In the genomic region with DNA sequence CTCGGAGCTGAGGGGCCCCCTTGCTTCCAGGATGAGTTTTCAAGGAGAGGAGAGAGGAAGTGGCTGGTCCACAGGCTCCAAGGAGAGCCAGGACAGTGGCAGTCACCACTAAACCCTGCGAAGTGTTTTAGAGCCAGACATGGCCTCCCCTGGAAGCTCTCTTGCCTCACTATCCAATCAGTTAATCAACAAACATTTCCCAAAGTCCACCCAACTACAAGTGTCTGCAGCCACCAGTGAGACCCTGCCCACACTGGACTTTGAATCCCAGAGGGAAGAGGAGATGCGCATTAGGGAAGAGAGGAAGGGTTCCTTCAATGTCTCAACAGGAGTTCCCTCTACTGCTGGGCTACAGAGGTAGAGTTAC, we compare ENCODE assay signal across 8 mouse cellular contexts. TPM values are rescaled to one million over a fixed set of nuclear protein-coding genes. Genes with fewer than 3 reads are reported as not detected.
A peak's percentile ranks its signal among the peaks of the same experiment; 100 is the strongest.
DNase-seq lines count a peak whose midpoint lies in the region; ATAC-seq and TF ChIP-seq lines count a peak whose summit lies in the region.

No protein-coding gene starts in this region.

- peak overlapping the region; percentile 55; the same call in 1 of the 2 replicates for H3K27ac ChIP-seq in left cerebral cortex, adult 2 months
- peak overlapping the region; percentile 81; the same call in 1 of the 2 replicates for H3K27ac ChIP-seq in embryonic facial prominence, embryonic 14.5 days (replicated peaks; ENCODE audit: low read depth, low read length)
- peak overlapping the region; percentile 37; the same call in 1 of the 2 replicates for H3K27ac ChIP-seq in kidney, embryonic 16.5 days (ENCODE audit: low read length)
- H3K27ac ChIP-seq in neural tube, embryonic 14.5 days (ENCODE audit: low read depth, low read length) = peak overlapping the region; percentile 81; the same call in 1 of the 2 replicates

- H3K4me3 ChIP-seq in left cerebral cortex, adult 2 months = peak overlapping the region; percentile 64
- H3K4me3 ChIP-seq in embryonic facial prominence, embryonic 14.5 days (ENCODE audit: low read depth, low read length) = peak overlapping the region; percentile 82
- peak overlapping the region; percentile 61 for H3K4me3 ChIP-seq in kidney, embryonic 16.5 days (ENCODE audit: low read length)
- H3K4me3 ChIP-seq in neural tube, embryonic 14.5 days (ENCODE audit: low read depth, low read length) = peak overlapping the region; percentile 58

- no peak for TF ChIP-seq CTCF in left cerebral cortex, adult 2 months (IDR thresholded peaks at IDR 0.05)

- H3K27me3 ChIP-seq in embryonic facial prominence, embryonic 14.5 days (replicated peaks; ENCODE audit: control insufficient read depth, insufficient read depth, low read length) = peaks cover 10% of the 10 kb centered on the region; the same call in 1 of the 2 replicates
- H3K27me3 ChIP-seq in kidney, embryonic 16.5 days (ENCODE audit: insufficient read depth, low read length) = no peaks in the 10 kb centered on the region
- no peaks in the 10 kb centered on the region for H3K27me3 ChIP-seq in neural tube, embryonic 14.5 days (ENCODE audit: control insufficient read depth, insufficient read depth, low read length)

- peaks cover 8% of the 10 kb centered on the region for H3K9me3 ChIP-seq in embryonic facial prominence, embryonic 14.5 days (ENCODE audit: control insufficient read depth, low read length)
- peaks cover 5% of the 10 kb centered on the region; the same call in 1 of the 2 replicates for H3K9me3 ChIP-seq in kidney, embryonic 16.5 days (ENCODE audit: low read length)
- H3K9me3 ChIP-seq in neural tube, embryonic 14.5 days (ENCODE audit: control insufficient read depth, low read length) = no peaks in the 10 kb centered on the region

- H3K4me2 ChIP-seq in embryonic facial prominence, embryonic 14.5 days (ENCODE audit: low read depth, low read length) = peak overlapping the region; percentile 70
- H3K4me2 ChIP-seq in kidney, embryonic 16.5 days (replicated peaks; ENCODE audit: low read depth, low read length) = peak overlapping the region; percentile 88
- peak overlapping the region; percentile 66 for H3K4me2 ChIP-seq in neural tube, embryonic 14.5 days (ENCODE audit: low read depth, low read length)

- peak overlapping the region; percentile 83; the same call in 1 of the 2 replicates for H3K9ac ChIP-seq in embryonic facial prominence, embryonic 14.5 days (ENCODE audit: low read depth, low read length)
- peak overlapping the region; percentile 68 for H3K9ac ChIP-seq in kidney, embryonic 16.5 days (replicated peaks; ENCODE audit: low read length)
- peak overlapping the region; percentile 63 for H3K9ac ChIP-seq in neural tube, embryonic 14.5 days (replicated peaks; ENCODE audit: low read depth, low read length)

- no peak for ATAC-seq in embryonic facial prominence, embryonic 14.5 days (ENCODE audit: low read depth)
- ATAC-seq in kidney, embryonic 16.5 days (ENCODE audit: low FRiP score, low TSS enrichment) = peak; percentile 32; the same call in 1 of the 2 replicates
- 0 out of 2 replicates have a peak, but pooled peaks have one; percentile 4 for ATAC-seq in neural tube, embryonic 14.5 days (ENCODE audit: low read depth)

- intact Hi-C loops in left cerebral cortex, adult 2 months (cut with DNase I) = loop anchor here (1.0 to 2.0 kb wide), 3 partner anchors 113 to 181 kb away; no protein-coding TSS in a partner anchor
- intact Hi-C loops in left cerebral cortex, postnatal 25 days (cut with DNase I) = loop anchor here (5.0 kb wide), 2 partner anchors 61 to 251 kb away; no protein-coding TSS in a partner anchor

- no peaks in the 10 kb centered on the region for H3K36me3 ChIP-seq in embryonic facial prominence, embryonic 14.5 days (ENCODE audit: control insufficient read depth, insufficient read depth, low read length)
- peaks cover 5% of the 10 kb centered on the region; the same call in 1 of the 2 replicates for H3K36me3 ChIP-seq in kidney, embryonic 16.5 days (ENCODE audit: insufficient read depth, low read length)
- H3K36me3 ChIP-seq in neural tube, embryonic 14.5 days (ENCODE audit: control insufficient read depth, insufficient read depth, low read length) = no peaks in the 10 kb centered on the region

- 26% methylated on average over 3 of the region's 3 CpGs for WGBS in embryonic facial prominence, embryonic 14.5 days
- 29% methylated on average over 3 of the region's 3 CpGs for WGBS in kidney, embryonic 16.5 days
- WGBS in neural tube, embryonic 14.5 days = 16% methylated on average over 3 of the region's 3 CpGs

- DNase-seq in left cerebral cortex, adult 2 months (ENCODE audit: extremely low spot score in 1 of 2, low spot score in 2 of 2) = no peak
- DNase-seq in left cerebral cortex, postnatal 25 days (ENCODE audit: low spot score in 2 of 2) = no peak
- no peak for DNase-seq in embryonic facial prominence, embryonic 14.5 days (ENCODE audit: low spot score)
- no peak for DNase-seq in embryo, embryonic 9.5 days (ENCODE audit: extremely low spot score)
- DNase-seq in left cerebral cortex, adult 8-10 months (ENCODE audit: low spot score in 2 of 2) = no peak
- DNase-seq in urinary bladder, postnatal 4 days (ENCODE audit: low spot score in 2 of 2) = no peak

- peaks cover 7% of the 10 kb centered on the region; the same call in 1 of the 2 replicates for H3K4me1 ChIP-seq in embryonic facial prominence, embryonic 14.5 days (ENCODE audit: control insufficient read depth, insufficient read depth, low read length)
- peaks cover 5% of the 10 kb centered on the region; the same call in 1 of the 2 replicates for H3K4me1 ChIP-seq in kidney, embryonic 16.5 days (ENCODE audit: insufficient read depth, low read length)
- H3K4me1 ChIP-seq in neural tube, embryonic 14.5 days (ENCODE audit: control insufficient read depth, insufficient read depth, low read length) = peaks cover 4% of the 10 kb centered on the region; the same call in 1 of the 2 replicates

RNA-seq across cellular contexts. Expression of gene Cdyl2, which starts 0.8 kb away (rescaled TPM):
- total RNA-seq in left cerebral cortex, adult 2 months (2021) = 10 to 100 TPM; 22.4 to 24.1 TPM
- total RNA-seq in left cerebral cortex, postnatal 25 days (2021) = 10 to 100 TPM; 20.2 to 28.4 TPM
- 9.3 and 11.4 TPM in 2 replicates for polyA plus RNA-seq in embryonic facial prominence, embryonic 14.5 days (2014; fragmentation: Nextera tagmentation; extraction: Ambion mirVana)
- polyA plus RNA-seq in kidney, embryonic 16.5 days (2015; fragmentation: Nextera tagmentation; extraction: Ambion mirVana) = 9.6 and 9.9 TPM in 2 replicates
- 11.7 and 13.6 TPM in 2 replicates for polyA plus RNA-seq in neural tube, embryonic 14.5 days (2014; fragmentation: Nextera tagmentation; extraction: Ambion mirVana)
- total RNA-seq in left cerebral cortex, adult 8-10 months (2022) = 10 to 100 TPM; 13.9 to 16.7 (median 15.5) TPM
